Mouse (Mus musculus) liver, embryonic 15.5 days (tissue): Measurements from ENCODE around the gene Rpl19. TPM values are rescaled to one million over a fixed set of nuclear protein-coding genes. Genes with fewer than 3 reads are reported as not detected.

Source experiments
- ATAC-seq: fragments of 200-750 bp; cut with Nextera tagmentation; 2 replicates; pipeline ENCODE4 v1.8.0; 2017; ENCODE audit warnings: moderate number of reproducible peaks, mild to moderate bottlenecking, moderate library complexity; ENCODE audit not compliant: insufficient read depth
- H3K27ac ChIP-seq: fragments of 300-500 bp; sonication (generic); replicated peaks from 2 replicates; pipeline ENCODE4 v1.5.1; 2015; ENCODE audit warnings: mild to moderate bottlenecking, inconsistent platforms
- H3K27me3 ChIP-seq: fragments of 300-500 bp; sonication (generic); 2 replicates; pipeline ENCODE4 v1.6.1; 2015; ENCODE audit warnings: mild to moderate bottlenecking, inconsistent platforms
- H3K36me3 ChIP-seq: fragments of 300-500 bp; sonication (generic); replicated peaks from 2 replicates; pipeline ENCODE4 v1.6.1; 2015; ENCODE audit warnings: moderate library complexity, mild to moderate bottlenecking, inconsistent platforms
- H3K4me1 ChIP-seq: fragments of 300-500 bp; sonication (generic); replicated peaks from 2 replicates; pipeline ENCODE4 v1.6.1; 2015; ENCODE audit warnings: inconsistent platforms
- H3K4me2 ChIP-seq: fragments of 300-500 bp; sonication (generic); 2 replicates; pipeline ENCODE4 v1.6.1; 2015; ENCODE audit warnings: moderate library complexity, mild to moderate bottlenecking, inconsistent platforms
- H3K4me3 ChIP-seq: fragments of 300-500 bp; sonication (generic); replicated peaks from 2 replicates; pipeline ENCODE4 v1.5.1; 2015; ENCODE audit warnings: mild to moderate bottlenecking, inconsistent platforms
- H3K9ac ChIP-seq: fragments of 300-500 bp; sonication (generic); 2 replicates; pipeline ENCODE4 v1.6.1; 2015; ENCODE audit warnings: moderate library complexity, mild to moderate bottlenecking, inconsistent platforms
- H3K9me3 ChIP-seq: fragments of 300-500 bp; sonication (generic); replicated peaks from 2 replicates; pipeline ENCODE4 v1.6.1; 2016; ENCODE audit warnings: inconsistent platforms
- WGBS: fragments of 180-500 bp; shearing (Covaris S2); methylation state at CpG from one replicate; pipeline ENCODE4 v1.1.7; 2015; ENCODE audit warnings: mixed read lengths; ENCODE audit not compliant: insufficient replicate concordance; 5-methylcytosine and 5-hydroxymethylcytosine counted together
- polyA plus RNA-seq: library from polyadenylated mRNA; unstranded; fragments of >200 nt; fragmentation: Nextera tagmentation; extraction: Ambion mirVana; gene quantifications from 2 replicates; pipeline ENCODE4 v1.2.1, GENCODE M21; 2015

Gene Rpl19
- polyA plus RNA-seq, 1 experiment from 2014 or later: 549 TPM

- no peaks in the 10 kb centered on the region for H3K36me3 ChIP-seq
- no peak overlapping the region for H3K9ac ChIP-seq
- H3K27ac ChIP-seq: no peak overlapping the region
- no peak overlapping the region for H3K4me2 ChIP-seq
- H3K4me1 ChIP-seq: peaks cover 4% of the 10 kb centered on the region; the same call in 1 of the 2 replicates
- peaks cover 49% of the 10 kb centered on the region for H3K27me3 ChIP-seq
- H3K4me3 ChIP-seq: no peak overlapping the region
- no peak for ATAC-seq
- 82% methylated on average over 5 of the region's 5 CpGs for WGBS
- H3K9me3 ChIP-seq: no peaks in the 10 kb centered on the region
These were observed 10.3 kb upstream of the Rpl19 start for GRCm38 (mm10) chr11:98016177-98016576.

GRCm38 (mm10) chr11:98016824-98017223 lies 9.7 kb upstream of the Rpl19 start:
- Histone ChIP-seq H3K9ac (no peak overlapping the region), H3K9me3 (no peaks in the 10 kb centered on the region), H3K36me3 (no peaks in the 10 kb centered on the region), H3K27ac (no peak overlapping the region), H3K4me1 (peaks cover 9% of the 10 kb centered on the region), H3K4me3 (no peak overlapping the region), H3K27me3 (peaks cover 49% of the 10 kb centered on the region), H3K4me2 (no peak overlapping the region)
- ATAC-seq: no peak
- WGBS: 51% methylated on average over 4 of the region's 4 CpGs

GRCm38 (mm10) chr11:98018222-98018621 lies 8.3 kb upstream of the Rpl19 start:
- ATAC-seq: no peak
- Histone ChIP-seq H3K27ac (no peak overlapping the region), H3K4me3 (no peak overlapping the region), H3K36me3 (no peaks in the 10 kb centered on the region), H3K27me3 (peaks cover 50% of the 10 kb centered on the region), H3K4me2 (no peak overlapping the region), H3K9me3 (no peaks in the 10 kb centered on the region), H3K9ac (no peak overlapping the region), H3K4me1 (peaks cover 23% of the 10 kb centered on the region)
- 58% methylated on average over 6 of the region's 6 CpGs for WGBS

- Histone ChIP-seq H3K36me3 (no peaks in the 10 kb centered on the region), H3K27me3 (peaks cover 57% of the 10 kb centered on the region), H3K4me1 (peaks cover 23% of the 10 kb centered on the region), H3K4me2 (no peak overlapping the region), H3K9ac (no peak overlapping the region), H3K27ac (no peak overlapping the region), H3K4me3 (no peak overlapping the region), H3K9me3 (no peaks in the 10 kb centered on the region)
- 16% methylated on average over 10 of the region's 10 CpGs for WGBS
- ATAC-seq: no peak
These were observed 7.5 kb upstream of the Rpl19 start for GRCm38 (mm10) chr11:98018858-98019641.

GRCm38 (mm10) chr11:98019883-98020610 lies 6.5 kb upstream of the Rpl19 start:
- Histone ChIP-seq H3K9me3 (no peaks in the 10 kb centered on the region), H3K36me3 (no peaks in the 10 kb centered on the region), H3K9ac (no peak overlapping the region), H3K4me3 (no peak overlapping the region), H3K27ac (no peak overlapping the region), H3K4me2 (no peak overlapping the region), H3K27me3 (peaks cover 57% of the 10 kb centered on the region), H3K4me1 (peaks cover 23% of the 10 kb centered on the region)
- 27% methylated on average over 8 of the region's 8 CpGs for WGBS
- ATAC-seq: no peak

GRCm38 (mm10) chr11:98020710-98021109 lies 5.8 kb upstream of the Rpl19 start:
- Histone ChIP-seq H3K4me2 (no peak overlapping the region), H3K27me3 (peaks cover 57% of the 10 kb centered on the region), H3K27ac (no peak overlapping the region), H3K4me3 (no peak overlapping the region), H3K4me1 (peaks cover 26% of the 10 kb centered on the region), H3K9ac (no peak overlapping the region), H3K36me3 (no peaks in the 10 kb centered on the region), H3K9me3 (no peaks in the 10 kb centered on the region)
- 44% methylated on average over 1 of the region's 1 CpGs for whole genome bisulfite sequencing
- no peak for ATAC-seq

- Histone ChIP-seq H3K27me3 (peaks cover 57% of the 10 kb centered on the region), H3K9ac (no peak overlapping the region), H3K4me3 (no peak overlapping the region; the same call in 1 of the 2 replicates), H3K9me3 (no peaks in the 10 kb centered on the region), H3K4me2 (no peak overlapping the region), H3K4me1 (peaks cover 30% of the 10 kb centered on the region), H3K36me3 (no peaks in the 10 kb centered on the region), H3K27ac (no peak overlapping the region)
- ATAC-seq: no peak
- WGBS: 33% methylated on average over 2 of the region's 2 CpGs
These were observed 5.4 kb upstream of the Rpl19 start for GRCm38 (mm10) chr11:98021118-98021517.

- Histone ChIP-seq H3K9ac (peak overlapping the region; percentile 58), H3K4me3 (peak overlapping the region; percentile 59), H3K27me3 (peaks cover 57% of the 10 kb centered on the region), H3K9me3 (no peaks in the 10 kb centered on the region), H3K4me2 (peak overlapping the region; percentile 90), H3K27ac (no peak overlapping the region), H3K4me1 (peaks cover 32% of the 10 kb centered on the region), H3K36me3 (no peaks in the 10 kb centered on the region)
- whole genome bisulfite sequencing: 10% methylated on average over 34 of the region's 34 CpGs
- ATAC-seq: no peak
These were observed 4.8 kb upstream of the Rpl19 start for GRCm38 (mm10) chr11:98021565-98022252.

GRCm38 (mm10) chr11:98022253-98022554 lies 4.3 kb upstream of the Rpl19 start:
- Histone ChIP-seq H3K4me2 (peak overlapping the region; percentile 90), H3K4me1 (peaks cover 32% of the 10 kb centered on the region), H3K27me3 (peaks cover 57% of the 10 kb centered on the region), H3K36me3 (no peaks in the 10 kb centered on the region), H3K9me3 (no peaks in the 10 kb centered on the region), H3K4me3 (peak overlapping the region; percentile 59), H3K27ac (no peak overlapping the region), H3K9ac (peak overlapping the region; percentile 58)
- no peak for ATAC-seq
- WGBS: under 1% methylated on average over 23 of the region's 23 CpGs

GRCm38 (mm10) chr11:98022555-98023371 lies 3.7 kb upstream of the Rpl19 start, which contains the start of gene Cacnb1:
Cacnb1 (minus strand) TSS chr11:98023034.
- Histone ChIP-seq H3K4me3 (peak within 1 kb of the TSS; percentile 59), H3K9me3 (no peaks in the 10 kb centered on the region), H3K36me3 (no peaks in the 10 kb centered on the region), H3K27me3 (peaks cover 57% of the 10 kb centered on the region), H3K4me2 (peak within 1 kb of the TSS; percentile 90), H3K27ac (peak within 1 kb of the TSS; percentile 33; the same call in 1 of the 2 replicates), H3K9ac (peak within 1 kb of the TSS; percentile 58), H3K4me1 (peaks cover 38% of the 10 kb centered on the region)
- no peak for ATAC-seq
- WGBS: 2% methylated on average over 52 of the region's 52 CpGs
